Comparison of ENCODE assay signal across 8 mouse cellular contexts in genomic region chr4:32238366-32238854, GRCm38 (mm10). TPM values are rescaled to one million over a fixed set of nuclear protein-coding genes. Genes with fewer than 3 reads are reported as not detected.
DNase-seq lines count a peak whose midpoint lies in the region; ATAC-seq and TF ChIP-seq lines count a peak whose summit lies in the region.

Gene Bach2 (plus strand): TSS chr4:32238804.

- intact Hi-C loops in heart, postnatal 25 days (cut with DNase I): loop anchor here (2.0 kb wide), 1 partner anchor 298 kb away; no protein-coding TSS in a partner anchor

- H3K9me3 ChIP-seq in E14TG2a.4 (ENCODE audit: low read length): no peaks in the 10 kb centered on the region
- H3K9me3 ChIP-seq in forebrain, embryonic 15.5 days: no peaks in the 10 kb centered on the region

- H3K4me2 ChIP-seq in forebrain, embryonic 15.5 days (replicated peaks): peak within 1 kb of the TSS; percentile 84

- peak within 1 kb of the TSS; percentile 89 for H3K4me3 ChIP-seq in E14TG2a.4 (replicated peaks; ENCODE audit: low read length)
- H3K4me3 ChIP-seq in forebrain, embryonic 15.5 days: peak within 1 kb of the TSS; percentile 99

- TF ChIP-seq CTCF in E14TG2a.4 (conservative IDR thresholded peaks at IDR 0.05; ENCODE audit: low read length): no peak

- WGBS in forebrain, embryonic 15.5 days: 0% methylated on average over 56 of the region's 69 CpGs

- H3K4me1 ChIP-seq in E14TG2a.4 (replicated peaks; ENCODE audit: low read depth, low read length): peaks cover 33% of the 10 kb centered on the region
- H3K4me1 ChIP-seq in forebrain, embryonic 15.5 days: peaks cover 43% of the 10 kb centered on the region

- ATAC-seq in forebrain, embryonic 15.5 days (replicated peaks): peak; percentile 88
- ATAC-seq in neutrophil, adult 5-6 weeks (ENCODE audit: extremely low read depth, insufficient number of reproducible peaks, low FRiP score, poor library complexity, severe bottlenecking): peak; percentile 80

- peak within 1 kb of the TSS; percentile 98 for H3K27ac ChIP-seq in forebrain, embryonic 15.5 days (replicated peaks)

- H3K27me3 ChIP-seq in E14TG2a.4 (ENCODE audit: insufficient read depth, low read length): peaks cover 77% of the 10 kb centered on the region
- H3K27me3 ChIP-seq in forebrain, embryonic 15.5 days: no peaks in the 10 kb centered on the region

- no peaks in the 10 kb centered on the region for H3K36me3 ChIP-seq in E14TG2a.4 (ENCODE audit: insufficient read depth, low read length)
- H3K36me3 ChIP-seq in forebrain, embryonic 15.5 days: no peaks in the 10 kb centered on the region

- DNase-seq in c-Kit-positive CD71-positive TER-119-negative erythroid progenitor cells, embryonic 14.5 days (ENCODE audit: low read depth): peak; percentile 88
- DNase-seq in heart, postnatal 25 days (ENCODE audit: low spot score): peak; percentile 77
- DNase-seq in layer of hippocampus, adult 18-20 months (ENCODE audit: low spot score in 2 of 2): peak; percentile 89 to 93
- DNase-seq in lung, adult 18-20 months: peak; percentile 94 to 96
- peak; percentile 86 to 91 for DNase-seq in thymus, adult 18-20 months

- peak within 1 kb of the TSS; percentile 98 for H3K9ac ChIP-seq in forebrain, embryonic 15.5 days (replicated peaks)

RNA-seq across cellular contexts. Expression of gene Bach2, which starts in this region (rescaled TPM):
- polyA plus RNA-seq in forebrain, embryonic 15.5 days (2015; fragmentation: Nextera tagmentation; extraction: Ambion mirVana): 33.8 and 34.9 TPM in 2 replicates
- 1 to 10 TPM; 6.9 to 7.9 TPM for total RNA-seq in heart, postnatal 25 days (2021)
- total RNA-seq in layer of hippocampus, adult 18-20 months (2021): 10 to 100 TPM in 1 of 2 experiments, 1 to 10 TPM in 1; 9.1 to 12.9 TPM
- total RNA-seq in neutrophil, adult 5-6 weeks (2017): 79.4 and 98.9 TPM in 2 replicates

Comparison
In these comparisons a context has a peak if more than half of its experiments do, and no peak if none do; other contexts are left out.
1. Peak in every context shown above with its lines: DNase-seq, ATAC-seq, H3K4me3 ChIP-seq and H3K27ac ChIP-seq.